Mouse (Mus musculus) heart, embryonic 13.5 days (tissue): ENCODE data around the gene Fam160a1. TPM values are rescaled to one million over a fixed set of nuclear protein-coding genes. Genes with fewer than 3 reads are reported as not detected.

ENCODE experiments used
- ATAC-seq: fragments of 200-750 bp; cut with Nextera tagmentation; 2 replicates; pipeline ENCODE4 v1.8.0; 2017; ENCODE audit warnings: moderate TSS enrichment; ENCODE audit not compliant: insufficient number of reproducible peaks, low FRiP score, low TSS enrichment; ENCODE audit errors: extremely low read depth
- H3K27ac ChIP-seq: fragments of 300-500 bp; sonication (generic); replicated peaks from 2 replicates; pipeline ENCODE4 v1.5.1; 2015; ENCODE audit warnings: moderate library complexity, mild to moderate bottlenecking, inconsistent platforms
- H3K27me3 ChIP-seq: fragments of 300-500 bp; sonication (generic); replicated peaks from 2 replicates; pipeline ENCODE4 v1.6.1; 2015; ENCODE audit warnings: mild to moderate bottlenecking, inconsistent platforms
- H3K36me3 ChIP-seq: fragments of 300-500 bp; sonication (generic); 2 replicates; pipeline ENCODE4 v1.6.1; 2015; ENCODE audit warnings: mild to moderate bottlenecking, inconsistent platforms
- H3K4me1 ChIP-seq: fragments of 300-500 bp; sonication (generic); 2 replicates; pipeline ENCODE4 v1.6.1; 2015; ENCODE audit warnings: inconsistent platforms
- H3K4me2 ChIP-seq: fragments of 300-500 bp; sonication (generic); 2 replicates; pipeline ENCODE4 v1.6.1; 2015; ENCODE audit warnings: inconsistent platforms, mild to moderate bottlenecking, moderate library complexity
- H3K4me3 ChIP-seq: fragments of 300-500 bp; sonication (generic); 2 replicates; pipeline ENCODE4 v1.5.1; 2015; ENCODE audit warnings: moderate library complexity, mild to moderate bottlenecking, inconsistent platforms
- H3K9ac ChIP-seq: fragments of 300-500 bp; sonication (generic); 2 replicates; pipeline ENCODE4 v1.6.1; 2015; ENCODE audit warnings: inconsistent platforms, mild to moderate bottlenecking, moderate library complexity
- H3K9me3 ChIP-seq: fragments of 300-500 bp; sonication (generic); 2 replicates; pipeline ENCODE4 v1.6.1; 2016; ENCODE audit warnings: inconsistent platforms
- WGBS: fragments of 180-500 bp; shearing (Covaris S2); methylation state at CpG from one replicate; pipeline ENCODE4 v1.1.7; 2015; ENCODE audit warnings: mixed read lengths; 5-methylcytosine and 5-hydroxymethylcytosine counted together
- polyA plus RNA-seq: library from polyadenylated mRNA; unstranded; fragments of >200 nt; fragmentation: Nextera tagmentation; extraction: Ambion mirVana; gene quantifications from 2 replicates; pipeline ENCODE4 v1.2.1, GENCODE M21; 2015

Fam160a1 gene
- polyA plus RNA-seq, 1 experiment from 2014 or later = 3.5 TPM

DNA sequence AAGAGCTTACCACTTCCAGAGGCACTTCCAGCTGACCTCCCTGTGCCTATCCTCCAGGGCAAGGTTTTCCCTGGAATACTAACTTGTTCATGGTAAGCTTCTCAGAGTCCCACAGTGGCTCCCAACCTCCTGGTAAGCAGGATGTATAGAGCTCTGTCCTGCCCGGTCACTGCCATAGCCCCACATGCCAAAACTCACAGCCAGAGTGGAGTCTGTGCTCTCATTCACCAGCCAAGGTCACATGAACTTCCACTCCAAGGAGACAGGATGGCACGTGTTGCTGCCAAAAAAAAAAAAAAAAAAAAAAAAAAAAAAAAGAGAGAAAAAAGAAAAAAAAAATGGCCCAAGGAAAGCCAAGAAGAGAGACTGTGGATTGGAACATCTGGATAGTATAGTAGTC is 39.2 kb downstream of the Fam160a1 start:
- Histone ChIP-seq H3K36me3 (no peaks in the 10 kb centered on the region), H3K9ac (no peak overlapping the region), H3K9me3 (no peaks in the 10 kb centered on the region), H3K4me3 (no peak overlapping the region), H3K27ac (no peak overlapping the region), H3K4me1 (peaks cover 34% of the 10 kb centered on the region), H3K27me3 (no peaks in the 10 kb centered on the region), H3K4me2 (no peak overlapping the region)
- WGBS = 61% methylated on average over 2 of the region's 2 CpGs
- no peak for ATAC-seq

DNA sequence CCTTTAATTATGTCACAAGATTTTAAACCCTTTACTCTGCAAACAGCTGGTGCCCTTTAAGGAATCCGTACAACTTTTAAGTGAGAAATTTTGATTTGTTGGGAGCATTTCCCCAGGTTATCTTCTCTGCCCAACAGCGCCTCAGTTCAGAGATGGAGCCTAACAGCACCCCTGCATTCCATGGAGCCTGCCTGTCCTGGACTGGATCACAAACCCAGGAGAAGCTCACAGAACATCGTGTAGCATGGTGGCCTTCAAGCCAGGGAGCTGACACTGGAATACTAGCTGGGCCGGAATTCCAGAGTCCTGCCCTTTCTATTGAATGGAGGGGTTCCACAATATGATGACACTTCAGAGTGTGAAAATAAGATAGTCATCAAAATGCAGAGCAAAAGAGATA is 39.7 kb downstream of the Fam160a1 start:
- Histone ChIP-seq H3K4me3 (no peak overlapping the region), H3K27me3 (no peaks in the 10 kb centered on the region), H3K4me1 (peaks cover 37% of the 10 kb centered on the region), H3K4me2 (no peak overlapping the region), H3K27ac (no peak overlapping the region), H3K36me3 (no peaks in the 10 kb centered on the region), H3K9ac (no peak overlapping the region), H3K9me3 (no peaks in the 10 kb centered on the region)
- ATAC-seq = no peak
- 72% methylated on average over 4 of the region's 4 CpGs for WGBS

DNA sequence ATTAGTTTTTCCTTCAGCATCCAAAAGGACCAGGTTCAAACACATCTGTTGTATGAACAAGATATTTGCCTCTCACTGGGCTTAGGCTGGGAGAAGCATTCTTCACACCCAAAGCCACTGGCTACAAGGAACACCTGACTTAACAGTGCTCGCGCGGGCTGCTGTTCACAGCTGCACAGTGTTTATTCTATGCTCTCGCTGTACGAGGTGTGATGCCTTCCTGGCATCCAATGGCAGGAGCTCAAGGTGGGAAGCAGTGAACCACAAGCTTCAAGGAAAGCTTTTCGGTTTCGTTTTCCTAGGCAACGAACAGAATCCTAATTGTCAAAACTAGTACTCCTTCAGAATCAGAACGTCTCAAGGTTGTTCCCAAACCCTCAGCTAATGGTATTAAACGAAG is 40.4 kb downstream of the Fam160a1 start:
- Histone ChIP-seq H3K4me3 (no peak overlapping the region), H3K9me3 (no peaks in the 10 kb centered on the region), H3K27me3 (no peaks in the 10 kb centered on the region), H3K4me2 (no peak overlapping the region), H3K27ac (no peak overlapping the region), H3K4me1 (peaks cover 37% of the 10 kb centered on the region), H3K9ac (no peak overlapping the region), H3K36me3 (no peaks in the 10 kb centered on the region)
- 83% methylated on average over 10 of the region's 10 CpGs for WGBS
- no peak for ATAC-seq

DNA sequence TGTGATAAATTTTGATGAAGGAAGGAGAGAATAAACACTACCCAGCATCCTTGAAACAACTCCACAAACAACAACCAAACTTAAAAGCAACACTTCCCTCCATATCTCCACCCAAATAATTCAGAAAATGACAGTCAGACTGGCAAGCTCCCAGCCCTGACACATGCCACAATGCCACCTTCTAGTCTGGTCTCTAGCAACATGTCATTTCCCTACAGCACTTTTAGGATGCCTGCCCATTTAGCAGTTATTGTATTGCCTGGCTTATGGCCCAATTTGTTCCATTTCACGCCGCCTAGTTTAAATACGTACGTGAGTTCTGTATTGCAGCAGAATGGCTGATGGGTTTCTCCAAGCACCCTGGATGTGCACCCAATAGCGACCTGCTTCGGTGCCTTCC is 41.0 kb downstream of the Fam160a1 start:
- H3K9ac ChIP-seq = no peak overlapping the region
- no peak overlapping the region for H3K4me3 ChIP-seq
- H3K36me3 ChIP-seq = no peaks in the 10 kb centered on the region
- H3K27me3 ChIP-seq = no peaks in the 10 kb centered on the region
- H3K4me2 ChIP-seq = no peak overlapping the region
- no peak for ATAC-seq
- H3K4me1 ChIP-seq = peaks cover 37% of the 10 kb centered on the region
- H3K9me3 ChIP-seq = no peaks in the 10 kb centered on the region
- WGBS = 83% methylated on average over 6 of the region's 6 CpGs
- H3K27ac ChIP-seq = no peak overlapping the region

DNA sequence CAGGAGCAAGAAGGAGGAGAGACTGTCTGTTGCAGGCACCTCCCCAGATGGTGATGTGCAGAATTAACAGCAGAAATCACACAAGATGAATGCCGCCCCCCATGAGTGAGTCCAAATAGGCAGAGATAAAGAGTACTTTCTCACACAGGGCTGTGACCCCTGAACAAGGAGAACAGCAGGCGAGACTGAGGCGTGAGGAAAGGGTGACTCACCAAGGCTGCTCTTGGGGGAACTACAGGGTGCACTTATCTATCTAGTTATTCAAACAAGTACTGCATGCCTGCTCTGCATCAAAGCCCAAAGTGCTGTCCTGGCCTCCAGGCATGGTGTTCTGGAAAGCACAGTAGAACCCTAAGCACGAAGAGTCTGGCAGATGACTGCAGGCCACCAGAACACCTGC is 43.2 kb downstream of the Fam160a1 start:
- no peaks in the 10 kb centered on the region for H3K36me3 ChIP-seq
- H3K9ac ChIP-seq = peak overlapping the region; percentile 33; the same call in 1 of the 2 replicates
- ATAC-seq = no peak
- H3K27ac ChIP-seq = peak overlapping the region; percentile 78
- H3K9me3 ChIP-seq = no peaks in the 10 kb centered on the region
- no peaks in the 10 kb centered on the region for H3K27me3 ChIP-seq
- 3% methylated on average over 4 of the region's 4 CpGs for WGBS
- H3K4me1 ChIP-seq = peaks cover 34% of the 10 kb centered on the region
- H3K4me2 ChIP-seq = peak overlapping the region; percentile 33
- no peak overlapping the region for H3K4me3 ChIP-seq

DNA sequence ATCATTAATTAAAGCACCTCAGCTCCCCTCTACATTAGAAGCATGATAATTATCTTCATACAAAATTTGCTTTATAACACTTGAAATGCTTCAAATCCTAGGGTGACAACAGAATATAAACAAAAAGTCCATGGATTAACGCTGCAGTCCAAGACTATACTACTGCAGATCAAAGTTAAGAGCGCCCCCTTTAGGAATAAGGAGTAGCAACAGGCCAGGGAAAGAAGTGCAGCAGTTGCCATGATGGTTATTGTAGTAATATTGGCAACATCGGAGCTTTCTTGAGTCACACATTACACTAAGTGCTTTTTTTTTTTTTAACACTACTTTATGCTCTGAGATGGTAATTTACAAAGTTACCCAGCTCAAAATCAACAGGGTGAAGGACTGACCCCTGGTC is 43.7 kb downstream of the Fam160a1 start:
- peaks cover 34% of the 10 kb centered on the region for H3K4me1 ChIP-seq
- no peaks in the 10 kb centered on the region for H3K9me3 ChIP-seq
- WGBS = 39% methylated on average over 3 of the region's 3 CpGs
- H3K27me3 ChIP-seq = no peaks in the 10 kb centered on the region
- H3K27ac ChIP-seq = peak overlapping the region; percentile 78
- H3K4me2 ChIP-seq = peak overlapping the region; percentile 33
- no peak overlapping the region for H3K4me3 ChIP-seq
- peak overlapping the region; percentile 33; the same call in 1 of the 2 replicates for H3K9ac ChIP-seq
- H3K36me3 ChIP-seq = no peaks in the 10 kb centered on the region
- ATAC-seq = no peak

DNA sequence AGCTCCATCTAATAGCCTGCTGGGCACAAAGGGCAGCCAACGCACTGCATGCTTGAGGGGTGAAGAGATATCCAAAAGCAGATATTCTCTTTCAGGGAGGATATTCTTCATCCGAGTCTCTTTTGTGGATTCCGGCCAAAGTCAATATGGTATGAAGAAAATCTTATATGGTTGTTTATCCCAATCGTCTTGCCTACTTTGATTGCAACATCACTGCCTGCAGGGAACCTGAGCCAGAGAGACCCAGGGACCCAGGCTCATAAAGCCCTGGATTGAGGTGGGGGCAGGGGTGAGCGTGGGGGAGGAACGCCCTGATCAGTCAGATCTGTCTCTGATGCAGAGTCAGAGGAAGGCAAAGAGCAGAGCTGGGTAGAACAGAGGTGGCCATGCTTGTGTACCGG is 52.2 kb downstream of the Fam160a1 start:
- no peaks in the 10 kb centered on the region for H3K4me1 ChIP-seq
- no peaks in the 10 kb centered on the region for H3K36me3 ChIP-seq
- H3K4me3 ChIP-seq = no peak overlapping the region
- no peak overlapping the region for H3K27ac ChIP-seq
- no peaks in the 10 kb centered on the region for H3K9me3 ChIP-seq
- H3K27me3 ChIP-seq = no peaks in the 10 kb centered on the region
- WGBS = 69% methylated on average over 7 of the region's 7 CpGs
- ATAC-seq = no peak
- no peak overlapping the region for H3K9ac ChIP-seq
- H3K4me2 ChIP-seq = no peak overlapping the region

DNA sequence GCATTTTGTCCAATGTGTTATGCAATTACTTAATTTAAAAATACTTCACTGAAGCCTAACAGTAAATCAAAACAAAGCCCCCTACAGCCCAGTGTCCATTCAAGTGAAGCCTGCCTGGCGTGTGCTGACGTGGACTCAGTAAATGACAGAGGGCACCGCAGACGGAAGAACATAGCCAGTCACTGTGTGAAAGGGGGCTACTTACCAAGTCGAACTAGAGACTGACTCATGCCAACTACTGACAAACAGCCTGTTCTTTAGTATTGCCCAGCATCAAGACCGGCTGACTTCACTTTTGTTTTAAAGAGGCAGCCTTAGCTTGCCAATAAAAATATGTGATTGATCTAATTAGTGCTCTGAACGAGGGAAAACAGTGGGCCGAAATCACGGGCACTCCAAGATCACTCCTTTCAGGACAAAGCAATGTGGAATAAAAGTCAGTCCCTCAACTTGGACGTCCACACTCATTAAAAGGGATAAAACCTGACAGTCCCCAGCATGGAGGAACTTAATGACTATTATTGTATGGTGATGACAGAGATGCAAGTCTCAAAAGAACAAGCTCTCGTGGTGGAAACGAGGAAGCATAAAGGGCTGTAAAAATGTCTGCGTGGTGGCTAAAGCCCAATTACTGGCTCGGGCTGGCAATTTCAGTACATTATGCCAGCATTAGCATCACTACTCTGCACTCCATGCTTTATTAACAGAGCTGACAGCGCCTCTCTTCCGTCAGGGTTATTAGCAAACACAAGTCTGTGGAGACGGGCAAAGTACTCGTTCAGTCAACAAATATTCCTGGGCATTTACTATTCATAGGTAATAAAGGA is 52.9 kb downstream of the Fam160a1 start:
- WGBS = 76% methylated on average over 18 of the region's 18 CpGs
- H3K27ac ChIP-seq = no peak overlapping the region
- ATAC-seq = no peak

DNA sequence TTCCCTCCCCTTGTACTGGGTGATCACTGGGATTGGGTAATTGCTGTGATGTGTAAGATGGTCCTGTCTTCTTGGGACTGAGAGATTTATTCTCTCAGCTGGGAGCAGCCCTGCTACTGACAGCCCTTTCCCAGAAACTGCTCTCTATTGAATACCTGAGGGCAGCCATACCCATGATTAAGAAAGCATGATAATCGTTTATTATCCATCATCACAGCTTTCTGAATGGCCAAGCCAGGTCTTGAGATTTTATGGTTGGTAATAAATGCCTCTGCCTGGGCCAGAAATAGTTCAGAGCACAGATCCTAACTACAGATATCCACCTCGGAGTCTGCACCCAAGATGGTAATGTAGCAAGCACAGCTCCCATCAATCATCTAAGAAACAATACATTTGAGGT is 59.1 kb downstream of the Fam160a1 start:
- no peak for ATAC-seq

More for the DNA sequence above, 52.9 kb downstream of the Fam160a1 start:
- H3K4me1 ChIP-seq = no peaks in the 10 kb centered on the region
- H3K27me3 ChIP-seq = no peaks in the 10 kb centered on the region
- no peak overlapping the region for H3K9ac ChIP-seq
- H3K9me3 ChIP-seq = no peaks in the 10 kb centered on the region
- no peaks in the 10 kb centered on the region for H3K36me3 ChIP-seq
- H3K4me2 ChIP-seq = no peak overlapping the region
- H3K4me3 ChIP-seq = no peak overlapping the region

DNA sequence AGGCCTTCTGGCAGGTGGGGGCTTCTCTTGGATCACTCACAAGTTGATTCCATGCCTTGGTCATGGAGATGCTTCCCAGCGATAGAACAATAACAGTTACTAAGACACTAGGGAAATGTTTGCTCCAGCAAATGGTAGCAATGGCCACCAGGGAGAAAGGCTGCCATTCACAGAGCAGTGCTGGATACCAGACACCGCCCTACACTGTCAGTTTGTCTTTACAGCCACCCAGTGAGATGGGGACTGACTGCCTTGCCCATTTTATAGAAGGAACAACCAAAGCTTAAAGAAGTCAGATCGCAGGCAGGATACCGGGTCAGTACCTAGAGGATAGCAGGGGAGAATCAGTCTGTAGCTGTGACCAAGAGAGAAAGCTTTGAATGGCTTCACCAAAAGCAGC is 59.7 kb downstream of the Fam160a1 start:
- Histone ChIP-seq H3K4me1 (no peaks in the 10 kb centered on the region), H3K27ac (no peak overlapping the region), H3K27me3 (no peaks in the 10 kb centered on the region), H3K4me2 (no peak overlapping the region), H3K9ac (no peak overlapping the region), H3K36me3 (no peaks in the 10 kb centered on the region), H3K4me3 (no peak overlapping the region), H3K9me3 (no peaks in the 10 kb centered on the region)
- ATAC-seq = no peak
- 84% methylated on average over 4 of the region's 4 CpGs for WGBS

More for the DNA sequence above, 59.1 kb downstream of the Fam160a1 start:
- no peaks in the 10 kb centered on the region for H3K27me3 ChIP-seq
- no peak overlapping the region for H3K4me2 ChIP-seq
- no peaks in the 10 kb centered on the region for H3K4me1 ChIP-seq
- H3K9me3 ChIP-seq = no peaks in the 10 kb centered on the region
- no peak overlapping the region for H3K4me3 ChIP-seq
- no peak overlapping the region for H3K27ac ChIP-seq
- no peak overlapping the region for H3K9ac ChIP-seq
- no peaks in the 10 kb centered on the region for H3K36me3 ChIP-seq
- WGBS = 54% methylated on average over 2 of the region's 2 CpGs

DNA sequence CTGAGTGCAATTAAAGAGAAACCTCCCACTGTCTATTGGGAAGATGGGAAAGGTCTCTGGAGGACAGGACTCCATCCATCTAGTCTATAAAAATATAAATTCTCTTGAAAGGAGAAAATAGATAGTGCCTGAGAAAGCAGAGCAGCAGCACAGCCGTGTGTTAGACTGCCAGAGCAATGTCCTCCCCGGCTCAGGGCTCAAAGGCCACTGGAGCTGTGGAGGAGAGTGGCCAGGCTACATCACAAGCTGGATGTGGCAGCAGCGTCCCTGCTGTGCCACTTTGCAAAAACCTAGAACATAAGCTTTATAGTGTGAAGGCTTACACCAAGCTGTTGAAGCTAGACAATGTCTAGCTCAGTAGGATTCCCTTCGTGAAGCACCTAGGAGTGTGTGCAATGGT is 67.7 kb downstream of the Fam160a1 start:
- no peaks in the 10 kb centered on the region for H3K9me3 ChIP-seq
- no peak overlapping the region for H3K4me2 ChIP-seq
- WGBS = 58% methylated on average over 4 of the region's 4 CpGs
- no peak for ATAC-seq
- no peaks in the 10 kb centered on the region for H3K27me3 ChIP-seq
- no peak overlapping the region for H3K4me3 ChIP-seq
- no peak overlapping the region for H3K9ac ChIP-seq
- no peak overlapping the region for H3K27ac ChIP-seq
- peaks cover 15% of the 10 kb centered on the region for H3K4me1 ChIP-seq
- no peaks in the 10 kb centered on the region for H3K36me3 ChIP-seq

DNA sequence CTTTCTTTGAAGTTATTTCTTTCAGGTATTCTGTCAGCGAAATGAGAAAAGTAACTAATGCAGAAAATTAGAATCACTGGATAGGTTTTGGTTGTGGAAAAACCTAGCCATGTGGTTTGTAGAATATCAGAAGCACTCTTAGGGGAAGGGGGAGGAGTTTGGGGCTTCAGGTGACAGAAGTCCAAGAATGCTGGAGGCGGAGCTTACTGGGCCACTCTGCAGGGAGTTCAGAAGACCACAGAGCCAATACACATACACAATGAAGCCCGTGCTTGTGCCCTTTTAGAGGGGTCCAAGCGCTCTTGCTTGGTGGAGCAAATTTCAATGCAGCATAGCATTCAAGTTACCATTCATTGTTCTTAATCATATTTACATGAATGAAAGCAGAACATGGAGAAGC is 68.2 kb downstream of the Fam160a1 start:
- H3K27me3 ChIP-seq = no peaks in the 10 kb centered on the region
- no peaks in the 10 kb centered on the region for H3K36me3 ChIP-seq
- H3K27ac ChIP-seq = no peak overlapping the region
- peak overlapping the region; percentile 16; the same call in 1 of the 2 replicates for H3K4me2 ChIP-seq
- ATAC-seq = no peak
- no peak overlapping the region for H3K4me3 ChIP-seq
- peaks cover 17% of the 10 kb centered on the region for H3K4me1 ChIP-seq
- WGBS = 26% methylated on average over 4 of the region's 4 CpGs
- H3K9me3 ChIP-seq = no peaks in the 10 kb centered on the region
- no peak overlapping the region for H3K9ac ChIP-seq
